Mouse (Mus musculus): ENCODE measurements around the gene Serp2. TPM values are rescaled to one million over a fixed set of nuclear protein-coding genes. Genes with fewer than 3 reads are reported as not detected.

Gene Serp2
- polyA plus RNA-seq, 1 experiment from 2014 or later: 15.0 TPM

DNA sequence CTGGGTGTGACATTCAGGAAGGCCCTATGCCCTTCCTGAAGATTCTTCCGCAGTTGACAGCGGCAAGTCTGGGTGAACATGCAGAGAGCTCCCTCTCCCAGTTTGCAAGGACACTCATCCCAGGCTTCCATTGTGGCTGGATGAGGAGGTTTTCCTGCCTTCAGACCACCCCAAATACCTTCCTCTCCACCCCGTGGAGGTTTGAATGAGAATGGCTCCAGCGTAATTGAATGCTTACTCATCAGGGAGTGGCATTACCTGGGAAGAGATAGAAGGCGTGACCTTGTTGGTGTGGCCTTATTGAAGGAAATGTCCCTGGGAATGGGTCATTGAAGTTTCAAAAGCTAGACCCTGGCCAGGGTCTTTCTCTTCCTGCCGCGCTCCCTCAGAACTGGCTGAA, 41.1 kb downstream of the Serp2 start:
- ATAC-seq (ENCODE audit: low FRiP score, low read depth): no peak
- Histone ChIP-seq H3K36me3 (peaks cover under 1% of the 10 kb centered on the region; the same call in 1 of the 2 replicates), H3K27me3 (no peaks in the 10 kb centered on the region), H3K4me1 (peaks cover 14% of the 10 kb centered on the region), H3K27ac (no peak overlapping the region), H3K9me3 (no peaks in the 10 kb centered on the region), H3K4me3 (no peak overlapping the region), H3K9ac (no peak overlapping the region), H3K4me2 (replicated peaks) (no peak overlapping the region)
- WGBS: 81% methylated on average over 7 of the region's 7 CpGs

DNA sequence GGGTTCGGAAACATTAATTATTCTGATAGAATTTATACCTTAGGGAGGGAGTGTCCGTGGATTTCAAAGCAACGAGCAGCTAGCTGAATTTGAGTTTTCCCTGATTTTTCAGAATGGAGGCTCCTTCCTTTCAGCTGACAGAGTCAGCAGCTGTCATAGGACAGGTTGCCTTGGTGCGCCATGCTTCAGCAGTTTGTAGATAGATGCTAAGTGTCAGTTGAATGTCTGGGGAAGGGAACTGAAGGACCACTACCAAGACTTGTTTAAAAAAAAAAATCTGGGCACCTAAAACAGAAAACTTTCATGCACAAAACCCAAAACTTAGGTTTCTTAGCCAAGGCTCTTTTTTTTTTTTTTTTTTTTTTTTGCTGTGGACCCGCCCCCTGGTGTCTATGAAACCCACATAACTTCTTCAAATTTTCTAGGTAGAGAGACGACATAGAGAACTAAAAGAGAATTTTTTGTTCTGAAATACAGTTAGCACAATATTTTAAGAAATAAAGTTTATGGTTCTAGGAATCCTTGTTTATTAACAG, 42.6 kb downstream of the Serp2 start:
- no peak for ATAC-seq (ENCODE audit: low FRiP score, low read depth)
- Histone ChIP-seq H3K4me2 (replicated peaks) (peak overlapping the region; percentile 32; the same call in 1 of the 2 replicates), H3K27ac (no peak overlapping the region), H3K4me1 (peaks cover 14% of the 10 kb centered on the region), H3K9me3 (peaks cover 5% of the 10 kb centered on the region; the same call in 1 of the 2 replicates), H3K36me3 (peaks cover 10% of the 10 kb centered on the region), H3K27me3 (no peaks in the 10 kb centered on the region), H3K9ac (no peak overlapping the region), H3K4me3 (no peak overlapping the region)
- WGBS: 48% methylated on average over 6 of the region's 6 CpGs

DNA sequence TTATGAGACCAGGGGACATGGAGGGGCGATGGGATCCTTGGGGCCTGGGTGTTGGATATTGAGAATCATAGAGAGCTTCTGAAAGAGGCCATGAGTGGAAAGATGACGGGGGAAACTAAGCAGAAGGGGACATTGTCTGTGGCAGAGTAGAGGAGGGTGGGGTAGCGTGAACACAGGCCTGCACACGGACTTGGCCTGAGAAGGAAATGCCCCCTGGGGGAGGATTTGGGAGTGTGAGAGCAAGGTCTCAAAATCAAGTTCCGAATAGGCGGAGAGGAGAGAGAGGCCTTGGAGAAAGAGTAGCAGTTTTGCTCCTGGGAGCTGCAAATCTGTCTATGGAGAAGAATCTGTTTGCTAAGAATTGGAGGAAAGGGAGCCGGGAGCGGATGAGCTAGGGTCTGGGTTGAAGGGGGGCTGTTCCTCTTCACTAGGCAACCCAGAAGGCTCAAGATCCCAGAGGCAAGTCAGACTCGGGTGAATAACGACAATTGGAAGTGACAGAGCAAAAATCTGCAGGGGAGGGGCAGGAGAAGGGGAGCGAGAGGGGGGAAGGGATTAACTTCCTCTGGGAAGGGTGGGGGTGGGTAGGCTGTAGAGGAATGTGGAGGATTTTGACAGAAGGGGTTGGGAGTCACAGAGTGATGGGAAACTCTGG, 43.2 kb downstream of the Serp2 start:
- Histone ChIP-seq H3K36me3 (peaks cover 10% of the 10 kb centered on the region), H3K27ac (0 out of 2 replicates have a peak overlapping the region, but pooled peaks have one; percentile 15), H3K4me2 (replicated peaks) (peak overlapping the region; percentile 32), H3K9ac (no peak overlapping the region), H3K4me1 (peaks cover 14% of the 10 kb centered on the region), H3K27me3 (no peaks in the 10 kb centered on the region), H3K9me3 (peaks cover 5% of the 10 kb centered on the region; the same call in 1 of the 2 replicates), H3K4me3 (no peak overlapping the region)
- peak; percentile 34; the same call in 1 of the 2 replicates for ATAC-seq (ENCODE audit: low FRiP score, low read depth)
- 22% methylated on average over 11 of the region's 11 CpGs for WGBS

DNA sequence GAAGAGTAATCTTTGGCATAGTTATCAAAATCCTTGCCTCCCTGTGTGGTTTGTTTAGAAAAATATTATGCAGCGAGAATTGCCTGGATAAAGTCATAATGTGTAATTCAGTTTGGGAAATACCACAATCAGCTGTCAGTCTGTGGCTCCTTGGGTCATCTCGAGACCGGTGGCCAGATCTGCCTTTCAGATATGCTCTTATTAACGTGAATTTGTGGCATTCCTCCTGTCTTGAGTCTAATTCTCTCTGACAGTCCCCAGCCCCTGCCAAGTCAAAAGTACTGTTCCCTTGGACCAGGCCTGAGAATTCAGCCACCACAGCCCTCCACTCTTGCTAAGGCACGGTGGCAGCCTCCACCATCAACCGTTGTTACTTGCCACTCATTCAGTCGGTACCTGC, 44.7 kb downstream of the Serp2 start:
- WGBS: 78% methylated on average over 7 of the region's 7 CpGs
- no peak overlapping the region for H3K4me3 ChIP-seq
- H3K9ac ChIP-seq: no peak overlapping the region
- H3K4me2 ChIP-seq (replicated peaks): no peak overlapping the region
- H3K9me3 ChIP-seq: peaks cover 5% of the 10 kb centered on the region; the same call in 1 of the 2 replicates
- peaks cover 24% of the 10 kb centered on the region for H3K36me3 ChIP-seq
- no peaks in the 10 kb centered on the region for H3K27me3 ChIP-seq
- ATAC-seq (ENCODE audit: low FRiP score, low read depth): no peak
- H3K27ac ChIP-seq: no peak overlapping the region
- H3K4me1 ChIP-seq: peaks cover 28% of the 10 kb centered on the region

DNA sequence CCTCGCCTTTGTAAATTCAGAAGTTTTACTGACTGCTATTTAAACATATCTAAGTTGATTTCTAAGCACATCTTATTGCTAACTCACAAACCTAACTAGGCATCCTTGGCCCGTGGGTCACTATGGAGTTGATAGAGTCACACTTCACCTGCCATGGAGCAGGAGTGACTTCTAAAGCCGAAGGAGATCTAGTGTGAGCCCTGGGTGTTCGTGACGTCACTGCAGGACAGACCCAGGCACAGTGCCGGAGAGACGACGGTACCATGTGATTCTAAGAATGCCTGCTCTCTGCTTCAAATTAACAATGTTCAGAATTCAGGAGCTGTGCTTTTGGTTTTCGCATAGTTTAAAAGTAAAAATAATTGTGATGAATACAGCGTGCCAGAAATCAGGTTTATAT, 48.0 kb downstream of the Serp2 start:
- peaks cover 31% of the 10 kb centered on the region for H3K4me1 ChIP-seq
- H3K36me3 ChIP-seq: peaks cover 31% of the 10 kb centered on the region
- peak overlapping the region; percentile 67; the same call in 1 of the 2 replicates for H3K27ac ChIP-seq
- no peaks in the 10 kb centered on the region for H3K27me3 ChIP-seq
- ATAC-seq (ENCODE audit: low FRiP score, low read depth): no peak
- no peak overlapping the region for H3K9ac ChIP-seq
- 53% methylated on average over 10 of the region's 10 CpGs for WGBS
- peaks cover 5% of the 10 kb centered on the region; the same call in 1 of the 2 replicates for H3K9me3 ChIP-seq
- H3K4me2 ChIP-seq (replicated peaks): no peak overlapping the region
- no peak overlapping the region for H3K4me3 ChIP-seq

DNA sequence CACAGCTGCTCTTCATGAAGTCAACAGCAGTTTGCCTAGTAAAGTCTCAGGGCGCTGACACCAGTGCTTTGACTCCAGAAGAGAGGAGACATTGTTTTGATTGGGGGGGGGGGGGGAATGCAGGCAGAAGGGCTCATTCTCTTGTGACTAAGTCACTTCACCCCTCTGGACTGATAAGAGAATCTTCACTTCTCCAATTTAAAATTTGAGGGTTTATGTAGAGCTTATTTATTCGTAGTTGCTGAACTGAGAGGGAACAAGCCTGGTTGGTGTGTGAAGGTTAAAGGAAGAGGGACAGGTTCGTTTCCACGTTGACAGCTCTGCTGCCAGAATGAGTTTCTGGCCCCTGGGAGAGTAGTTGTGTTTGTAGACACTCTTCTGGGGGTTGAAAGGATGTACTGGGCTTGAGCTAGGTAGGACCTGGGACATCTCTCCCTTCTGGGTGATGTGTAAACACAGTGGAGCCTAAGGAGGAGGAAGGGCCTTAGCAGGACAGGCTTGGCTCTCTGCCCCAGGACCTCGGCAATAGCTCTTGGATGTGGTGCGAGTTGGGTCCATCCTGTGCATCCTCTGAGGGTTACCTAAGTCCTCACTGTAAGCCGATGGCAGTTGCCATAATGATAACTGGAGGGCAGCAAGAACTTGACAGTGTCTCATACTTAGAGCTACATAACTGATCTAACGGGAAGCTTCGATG, 48.7 kb downstream of the Serp2 start:
- Histone ChIP-seq H3K27ac (peak overlapping the region; percentile 100), H3K4me3 (peak overlapping the region; percentile 85), H3K36me3 (peaks cover 31% of the 10 kb centered on the region), H3K4me1 (peaks cover 29% of the 10 kb centered on the region), H3K4me2 (replicated peaks) (peak overlapping the region; percentile 96), H3K27me3 (no peaks in the 10 kb centered on the region), H3K9ac (no peak overlapping the region), H3K9me3 (peaks cover 5% of the 10 kb centered on the region; the same call in 1 of the 2 replicates)
- no peak for ATAC-seq (ENCODE audit: low FRiP score, low read depth)
- WGBS: 85% methylated on average over 9 of the region's 9 CpGs

DNA sequence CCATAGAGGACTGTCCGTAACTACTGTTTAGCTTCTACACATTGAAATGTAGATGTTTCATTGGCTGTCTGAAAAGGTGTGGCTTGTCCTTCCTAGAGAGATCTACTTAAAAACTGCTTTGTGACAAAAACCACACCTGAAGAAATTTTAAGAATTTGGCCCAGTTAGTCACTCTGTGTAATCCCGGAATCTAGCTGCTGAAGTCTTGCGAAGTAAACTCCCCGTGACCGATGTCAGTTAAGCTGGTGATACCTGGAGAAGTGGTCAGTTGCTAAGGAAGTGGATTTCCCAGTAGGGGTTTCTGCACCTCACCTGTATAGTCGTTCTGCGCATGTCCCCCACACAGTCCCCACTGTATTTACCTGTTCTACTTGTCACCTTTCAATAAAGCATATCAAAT, 49.3 kb downstream of the Serp2 start:
- 89% methylated on average over 7 of the region's 7 CpGs for WGBS
- H3K4me3 ChIP-seq: peak overlapping the region; percentile 85
- H3K9me3 ChIP-seq: peaks cover 5% of the 10 kb centered on the region; the same call in 1 of the 2 replicates
- H3K27ac ChIP-seq: peak overlapping the region; percentile 100
- H3K4me1 ChIP-seq: peaks cover 28% of the 10 kb centered on the region
- H3K36me3 ChIP-seq: peaks cover 31% of the 10 kb centered on the region
- H3K27me3 ChIP-seq: no peaks in the 10 kb centered on the region
- ATAC-seq (ENCODE audit: low FRiP score, low read depth): no peak
- peak overlapping the region; percentile 99; the same call in 1 of the 2 replicates for H3K9ac ChIP-seq
- H3K4me2 ChIP-seq (replicated peaks): peak overlapping the region; percentile 96

DNA sequence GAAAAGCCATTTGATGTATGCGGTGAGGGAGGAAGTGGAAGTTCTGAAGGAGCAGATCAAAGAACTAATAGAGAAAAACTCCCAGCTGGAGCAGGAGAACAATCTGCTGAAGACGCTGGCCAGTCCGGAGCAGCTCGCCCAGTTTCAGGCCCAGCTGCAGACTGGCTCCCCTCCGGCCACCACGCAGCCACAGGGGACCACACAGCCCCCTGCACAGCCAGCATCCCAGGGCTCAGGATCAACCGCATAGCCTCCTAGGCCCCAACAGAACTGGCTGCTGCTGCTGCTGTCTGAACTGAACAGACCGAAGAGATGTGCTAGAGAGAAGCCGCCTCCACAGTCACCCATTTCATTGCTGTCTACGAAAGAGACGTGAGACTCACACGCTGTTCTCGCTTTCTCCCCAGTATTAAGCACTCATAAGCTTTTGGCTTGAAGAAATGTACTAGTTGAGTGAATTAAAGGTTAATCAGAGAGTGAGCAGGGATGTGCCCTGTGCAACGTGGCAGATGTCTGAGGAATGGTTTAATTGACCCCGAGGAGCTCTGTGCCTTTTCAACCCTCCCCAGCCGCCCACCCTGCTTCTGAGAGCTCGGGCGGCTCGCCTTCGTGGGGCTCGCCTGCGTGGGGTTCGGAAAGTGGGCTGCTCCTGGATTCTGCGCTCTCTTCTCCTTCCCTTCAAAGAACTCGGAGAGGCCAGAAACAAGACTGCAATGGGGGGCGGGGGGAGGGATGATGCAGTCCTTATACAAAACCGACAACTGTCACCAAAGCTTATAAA, 50.1 kb downstream of the Serp2 start:
- 48% methylated on average over 27 of the region's 27 CpGs for WGBS
- H3K4me3 ChIP-seq: peak overlapping the region; percentile 85
- H3K36me3 ChIP-seq: peaks cover 31% of the 10 kb centered on the region
- peak overlapping the region; percentile 96 for H3K4me2 ChIP-seq (replicated peaks)
- H3K9me3 ChIP-seq: peaks cover 5% of the 10 kb centered on the region; the same call in 1 of the 2 replicates
- no peaks in the 10 kb centered on the region for H3K27me3 ChIP-seq
- peak overlapping the region; percentile 99 for H3K9ac ChIP-seq
- H3K27ac ChIP-seq: peak overlapping the region; percentile 100
- peaks cover 28% of the 10 kb centered on the region for H3K4me1 ChIP-seq
- ATAC-seq (ENCODE audit: low FRiP score, low read depth): no peak

DNA sequence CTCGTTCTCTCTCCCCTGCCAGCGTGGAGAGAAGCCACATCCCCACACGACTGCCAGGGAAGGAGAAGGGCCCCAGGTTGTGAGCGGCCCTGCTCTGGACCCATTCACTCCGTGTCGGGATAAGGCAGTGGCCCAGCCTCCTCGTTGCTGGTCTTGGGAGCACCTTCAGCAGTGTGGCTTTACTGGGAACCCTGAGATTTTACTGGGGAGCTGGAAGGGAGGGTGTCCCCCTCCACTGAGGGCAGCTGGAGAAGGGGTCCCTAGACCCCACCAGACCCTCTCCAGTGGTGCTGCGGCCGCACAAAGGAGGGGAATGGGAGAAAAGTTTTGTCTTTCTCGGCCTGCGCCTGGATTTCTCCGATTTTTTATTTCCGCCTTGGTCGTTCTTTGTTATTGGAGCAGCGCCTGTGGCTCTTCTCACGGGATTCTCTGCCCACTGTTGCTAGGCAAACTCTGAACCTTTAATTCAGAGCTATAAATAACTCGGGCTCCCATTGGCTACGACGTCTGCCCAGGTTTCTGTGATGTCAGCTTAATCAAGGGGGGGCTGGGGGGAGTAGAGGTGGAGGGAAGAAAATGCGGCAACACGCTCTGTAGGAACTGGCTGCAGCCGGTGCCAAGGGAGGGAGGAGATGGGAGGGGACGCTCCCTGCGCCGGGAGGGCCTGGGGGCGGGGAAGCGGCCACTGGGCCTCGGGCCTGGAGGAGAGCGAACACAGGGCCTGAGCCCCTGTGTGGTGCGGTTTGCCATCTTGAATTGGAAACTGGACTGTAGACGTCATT, 51.1 kb downstream of the Serp2 start:
- peaks cover 28% of the 10 kb centered on the region for H3K4me1 ChIP-seq
- peak overlapping the region; percentile 99 for H3K9ac ChIP-seq
- peaks cover 5% of the 10 kb centered on the region; the same call in 1 of the 2 replicates for H3K9me3 ChIP-seq
- peak overlapping the region; percentile 96 for H3K4me2 ChIP-seq (replicated peaks)
- WGBS: under 1% methylated on average over 31 of the region's 31 CpGs
- peak overlapping the region; percentile 100 for H3K27ac ChIP-seq
- H3K4me3 ChIP-seq: peak overlapping the region; percentile 85
- ATAC-seq (ENCODE audit: low FRiP score, low read depth): peak; percentile 76
- no peaks in the 10 kb centered on the region for H3K27me3 ChIP-seq
- peaks cover 31% of the 10 kb centered on the region for H3K36me3 ChIP-seq

DNA sequence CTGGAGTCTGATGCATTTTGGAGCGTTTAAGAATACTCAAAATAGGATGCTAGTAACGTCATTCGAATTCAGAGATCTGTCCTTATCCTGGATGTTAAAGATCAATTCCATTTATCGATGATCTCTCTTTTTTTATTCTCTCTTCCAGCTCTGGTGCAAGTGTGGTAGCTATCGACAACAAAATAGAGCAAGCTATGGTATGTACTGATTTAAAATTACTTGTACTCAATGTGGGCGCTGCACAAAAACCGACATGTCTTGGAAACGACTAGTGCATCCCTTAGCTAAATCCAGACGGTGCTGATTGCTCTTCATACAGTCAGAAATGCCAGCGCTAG, 51.6 kb downstream of the Serp2 start:
- H3K9ac ChIP-seq: peak overlapping the region; percentile 99
- peaks cover 34% of the 10 kb centered on the region for H3K4me1 ChIP-seq
- ATAC-seq (ENCODE audit: low FRiP score, low read depth): no peak
- H3K4me2 ChIP-seq (replicated peaks): peak overlapping the region; percentile 96
- WGBS: under 1% methylated on average over 10 of the region's 10 CpGs
- H3K27ac ChIP-seq: peak overlapping the region; percentile 100
- peak overlapping the region; percentile 85 for H3K4me3 ChIP-seq
- peaks cover 2% of the 10 kb centered on the region; the same call in 1 of the 2 replicates for H3K9me3 ChIP-seq
- no peaks in the 10 kb centered on the region for H3K27me3 ChIP-seq
- H3K36me3 ChIP-seq: peaks cover 25% of the 10 kb centered on the region

DNA sequence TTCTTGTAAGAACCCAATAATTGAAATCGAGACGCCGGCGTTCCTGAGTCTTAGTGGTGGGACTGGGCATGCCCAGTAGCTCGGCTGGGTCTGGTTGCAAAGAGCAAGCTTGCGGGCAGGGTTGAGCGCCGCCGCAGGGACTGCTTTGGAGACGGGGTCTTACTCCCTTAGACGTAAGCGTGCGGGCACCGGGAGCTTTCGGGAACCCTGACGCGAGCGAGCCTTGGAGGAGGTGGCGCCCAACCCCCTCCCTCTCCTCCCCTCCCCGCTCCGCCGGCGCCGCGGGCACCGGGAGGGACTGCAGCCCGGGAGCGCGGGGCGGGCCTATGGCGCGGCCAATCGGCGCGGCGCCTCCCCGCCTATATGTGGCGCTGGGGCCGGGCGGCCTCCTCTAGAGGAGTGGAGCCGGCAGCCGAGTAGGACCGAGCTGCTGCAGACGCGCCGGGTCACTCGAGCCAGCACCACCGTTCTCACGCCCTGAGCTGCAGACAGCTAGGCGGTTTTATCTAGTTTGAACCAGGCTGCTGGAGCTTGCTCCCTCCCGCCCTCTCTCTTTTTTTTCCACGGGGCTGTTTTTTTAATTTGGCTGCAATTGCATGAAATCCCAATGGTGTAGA, 52.5 kb downstream of the Serp2 start:
- Histone ChIP-seq H3K27me3 (no peaks in the 10 kb centered on the region), H3K4me1 (peaks cover 39% of the 10 kb centered on the region), H3K36me3 (peaks cover 21% of the 10 kb centered on the region), H3K9ac (peak overlapping the region; percentile 99), H3K27ac (peak overlapping the region; percentile 100), H3K4me3 (peak overlapping the region; percentile 85), H3K9me3 (no peaks in the 10 kb centered on the region), H3K4me2 (replicated peaks) (peak overlapping the region; percentile 96)
- ATAC-seq (ENCODE audit: low FRiP score, low read depth): peak; percentile 93
- under 1% methylated on average over 41 of the region's 52 CpGs for WGBS

All from limb, embryonic 13.5 days (tissue).